Mouse (Mus musculus) lung, postnatal 14 days (tissue): ENCODE measurements around the gene Snx27.

Experiments
- DNase-seq: peaks from one replicate; pipeline ENCODE4 v3.0.0; 2021

Snx27 gene

DNA sequence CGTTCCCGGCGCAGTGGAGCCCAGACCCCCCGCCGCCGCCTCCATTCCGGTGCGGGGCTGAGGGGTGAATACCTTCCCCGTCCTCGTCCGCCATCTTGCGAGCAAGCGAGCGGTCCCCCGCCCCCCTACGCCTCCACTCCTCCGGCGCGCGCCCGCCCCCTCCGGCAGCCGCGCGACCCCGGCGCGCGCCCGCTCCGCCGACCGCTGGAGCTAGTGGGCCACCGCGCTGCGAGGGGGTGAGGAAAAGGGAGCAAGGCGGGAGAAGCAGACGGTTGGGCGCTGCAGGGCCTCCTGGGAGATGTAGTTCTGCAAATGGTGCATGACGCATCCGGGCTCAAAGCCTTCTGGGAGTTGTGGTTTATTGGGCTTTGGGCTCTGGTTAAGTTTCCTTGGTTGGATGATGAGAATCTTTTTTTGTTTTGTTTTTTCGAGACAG lies at the start of gene Snx27:
Snx27 (minus strand) TSS at position 261 of the 436 bp plus-strand sequence.
- peak; percentile 87 for DNase-seq

DNA sequence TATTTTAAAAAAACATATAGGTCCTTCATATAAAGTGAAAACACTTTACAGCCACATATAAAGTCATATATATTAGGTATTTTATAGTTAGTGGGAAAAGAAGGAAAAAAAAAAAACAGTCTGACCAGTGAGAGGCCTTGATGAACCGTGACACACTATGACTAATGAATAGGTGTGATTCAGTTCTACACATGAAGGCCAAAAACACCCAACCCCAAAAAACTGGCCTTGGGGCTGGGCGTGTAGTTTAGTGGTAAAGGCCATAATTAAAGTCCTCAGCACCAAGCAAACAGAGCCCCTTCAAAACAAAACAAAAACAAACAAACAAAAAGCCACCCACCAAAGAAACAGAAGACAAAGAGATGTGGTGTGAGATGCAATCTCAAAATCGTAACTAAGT lies 47.4 kb upstream of the Snx27 start:
- no peak for DNase-seq

DNA sequence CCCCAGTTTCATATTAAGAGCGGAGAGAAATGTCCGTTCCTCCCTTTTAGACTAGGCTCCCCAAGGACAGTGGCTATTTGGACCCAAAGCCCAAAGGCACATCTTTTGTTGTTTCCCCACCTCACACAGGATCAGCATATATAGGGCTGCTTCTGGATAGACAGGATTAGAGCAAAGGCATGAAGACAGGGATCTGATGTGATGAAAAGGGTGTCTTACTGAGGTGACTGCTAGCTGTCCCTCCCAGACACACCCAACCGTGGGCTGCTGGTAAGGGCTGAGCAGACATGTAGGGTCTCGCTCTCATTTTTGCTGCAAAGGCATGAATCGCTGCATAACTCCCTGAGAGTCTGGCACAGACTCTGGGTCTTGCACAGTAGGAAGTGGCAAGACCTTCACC lies 46.2 kb upstream of the Snx27 start:
- no peak for DNase-seq

DNA sequence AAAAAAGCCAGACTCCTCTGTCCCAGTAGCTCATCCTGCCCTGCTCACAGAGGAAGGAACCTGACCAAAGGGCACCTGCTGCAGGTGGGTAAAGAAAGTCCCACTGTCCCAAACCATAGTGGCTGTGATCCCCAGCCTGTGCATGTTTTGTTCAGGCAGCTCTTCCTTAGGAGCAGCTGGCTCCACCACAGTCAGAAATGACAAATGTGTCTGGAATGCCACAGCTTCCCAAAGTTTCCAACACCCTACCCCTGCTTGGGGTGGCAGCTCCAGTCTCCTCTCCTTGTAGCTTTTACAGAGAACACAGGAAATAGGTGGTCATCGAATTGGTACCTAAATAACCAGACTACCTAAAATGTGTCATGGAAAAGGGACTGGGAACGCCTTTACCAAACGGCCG lies 41.8 kb upstream of the Snx27 start:
- DNase-seq, result no peak

DNA sequence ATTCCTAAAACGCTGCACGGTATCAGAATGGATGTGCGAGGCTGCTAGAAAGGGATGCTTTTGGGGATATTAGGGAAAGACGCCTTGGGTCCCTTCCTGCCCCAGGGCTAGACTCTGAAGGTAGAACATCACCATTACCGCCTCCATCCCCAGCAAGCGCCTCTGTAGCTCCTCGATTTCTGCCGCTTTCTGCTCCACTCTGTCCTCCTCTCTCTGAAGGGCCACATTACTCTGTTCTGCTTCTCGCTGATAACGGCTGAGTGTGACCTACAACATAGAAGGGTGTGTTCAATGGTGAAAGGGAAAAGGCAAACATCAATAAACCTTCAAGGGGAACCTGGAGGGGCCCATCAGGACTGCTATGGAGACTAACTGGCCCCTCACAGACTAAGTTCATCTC lies 40.0 kb upstream of the Snx27 start:
- no peak for DNase-seq

DNA sequence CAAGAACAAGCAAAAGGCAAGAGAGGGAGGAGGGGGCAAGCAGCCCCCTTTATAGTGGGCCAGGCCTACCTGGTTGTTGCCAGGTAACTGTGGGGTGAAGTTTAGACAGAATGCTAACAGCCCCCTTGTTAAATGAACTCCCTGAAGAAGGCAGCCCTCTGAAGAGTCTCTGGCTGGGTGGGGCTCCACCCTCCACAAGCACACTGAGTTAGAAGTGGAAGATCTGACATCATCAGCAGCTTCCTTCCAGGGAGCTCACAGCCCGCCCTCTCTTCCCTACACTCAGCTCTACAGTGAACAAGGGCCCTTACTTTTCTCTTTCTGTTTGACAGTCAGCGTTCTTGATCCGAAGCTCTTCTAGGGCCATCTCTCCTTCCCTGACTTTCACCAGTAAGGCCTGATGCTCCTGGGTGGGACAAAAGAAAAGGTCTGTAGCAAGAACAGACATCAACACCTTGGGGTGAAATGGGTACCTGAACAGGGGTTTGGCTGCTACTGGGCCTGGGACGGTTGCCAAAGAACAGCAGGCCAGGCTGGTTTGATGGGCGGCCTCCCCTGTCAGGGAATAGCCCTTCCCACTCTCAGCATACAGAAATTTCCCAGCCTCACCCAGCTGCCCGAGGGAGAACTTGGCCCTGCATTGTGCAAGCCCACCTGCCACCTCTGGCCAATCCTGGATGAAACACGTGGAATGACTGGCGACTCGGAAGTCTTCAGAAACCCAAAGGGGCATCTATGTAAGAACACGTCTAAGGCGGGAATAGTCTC lies 39.4 kb upstream of the Snx27 start:
- DNase-seq, result peak; percentile 40

DNA sequence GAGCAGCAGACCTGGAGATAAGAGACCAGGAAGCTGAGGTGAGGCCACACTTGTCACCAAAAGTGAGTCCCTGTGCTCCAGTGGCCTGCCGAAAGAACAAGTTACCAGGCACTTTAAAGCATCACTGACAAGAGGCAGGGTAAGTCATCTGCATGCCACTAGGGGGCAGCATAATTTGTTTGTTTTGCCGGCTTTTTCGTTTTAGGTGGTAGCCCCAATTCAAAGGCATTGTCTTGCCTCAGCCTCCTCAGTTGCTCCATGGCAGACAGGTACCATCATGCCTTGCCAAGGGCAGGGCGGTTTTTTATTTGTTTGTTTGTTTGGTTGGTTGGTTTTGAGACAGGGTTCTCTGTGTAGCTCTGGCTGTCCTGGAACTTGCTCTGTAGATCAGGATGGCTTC lies 34.2 kb upstream of the Snx27 start:
- peak; percentile 50 for DNase-seq

DNA sequence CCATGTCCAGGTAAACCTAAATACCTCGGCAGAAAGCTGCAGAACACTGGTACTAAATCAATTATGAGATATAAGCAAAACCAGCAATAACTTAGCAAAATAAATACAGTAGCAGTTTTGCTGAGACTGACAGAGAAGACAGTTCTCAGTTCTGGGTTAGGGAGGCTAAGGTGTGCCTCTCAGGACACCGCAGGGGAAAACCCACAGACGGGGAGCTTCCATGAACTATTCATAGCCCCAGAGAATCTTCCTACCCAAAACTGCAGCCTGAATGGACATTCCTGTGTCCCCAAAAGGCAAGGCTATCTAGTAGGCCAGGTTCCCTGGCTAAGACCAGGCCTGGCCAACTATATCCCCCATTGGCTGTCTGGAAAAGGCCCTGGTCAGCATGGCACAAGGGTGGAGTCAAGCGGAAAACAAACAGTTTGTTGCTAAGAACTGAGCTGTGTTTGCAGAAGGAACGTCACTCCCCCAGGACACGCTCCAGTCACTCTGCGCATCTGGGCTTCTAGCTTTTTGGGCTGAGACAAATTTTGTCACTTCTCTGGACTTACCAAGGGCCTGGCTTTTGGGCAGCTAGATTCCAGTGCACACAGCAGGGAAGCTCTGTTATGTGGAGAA lies 30.9 kb upstream of the Snx27 start:
- DNase-seq, result no peak

DNA sequence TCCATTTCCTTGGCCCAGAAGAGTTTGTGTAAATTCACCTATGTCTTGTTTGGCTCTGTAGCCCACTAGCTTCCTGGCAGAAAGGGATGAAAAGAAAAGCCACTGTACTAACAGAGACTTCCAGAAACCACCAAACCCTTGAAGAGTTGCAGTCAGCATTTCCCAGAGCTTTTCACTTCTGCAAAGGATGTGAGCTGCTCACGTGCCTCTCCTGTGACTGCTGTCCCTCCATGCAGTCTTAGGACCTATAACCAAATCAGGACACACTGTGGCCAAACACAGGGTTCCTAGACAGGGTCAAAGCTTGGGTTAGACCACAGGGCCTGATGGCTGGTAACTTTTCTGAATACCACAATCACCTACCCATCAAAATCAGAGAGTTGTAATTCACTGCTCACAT lies 29.8 kb upstream of the Snx27 start:
- no peak for DNase-seq

DNA sequence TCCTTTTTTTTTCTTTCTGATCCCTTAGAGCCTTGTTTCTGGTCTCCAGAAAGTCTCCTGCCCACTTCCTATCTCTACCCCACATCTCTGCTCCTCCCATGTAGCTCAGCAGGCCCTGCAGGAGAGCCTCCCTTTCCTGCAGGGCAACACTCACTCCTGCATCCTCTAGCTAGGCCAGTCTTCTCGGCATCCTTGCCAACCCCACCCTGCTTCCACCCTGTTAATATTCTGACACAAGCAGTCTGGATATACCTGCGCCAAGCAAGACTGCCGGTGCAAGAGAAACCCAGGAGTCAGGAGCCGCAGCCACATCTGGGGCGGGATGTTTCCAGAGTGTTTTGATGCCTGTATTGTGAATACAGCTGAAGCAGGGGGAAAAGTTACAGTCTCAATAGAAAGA lies 29.3 kb upstream of the Snx27 start:
- DNase-seq, result no peak

DNA sequence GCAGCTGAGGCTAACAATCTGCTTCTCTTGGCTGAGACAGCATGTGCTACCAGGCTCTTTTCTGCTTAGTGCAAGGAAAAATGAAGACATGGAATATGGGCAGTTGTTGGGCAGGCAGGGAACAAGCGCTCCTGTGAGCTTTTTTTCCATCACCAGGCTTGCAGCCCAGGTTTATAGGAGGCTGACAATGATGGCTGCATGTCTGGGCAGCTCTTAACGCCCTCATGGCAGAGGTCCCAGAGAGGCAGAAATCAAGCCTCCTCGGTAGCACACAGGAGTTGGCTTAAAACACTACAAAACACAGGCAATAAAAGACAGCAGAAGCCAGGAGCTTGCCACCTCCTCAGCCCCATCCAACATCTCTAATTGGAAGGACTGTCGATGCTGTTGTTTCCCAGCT lies 28.8 kb upstream of the Snx27 start:
- no peak for DNase-seq

DNA sequence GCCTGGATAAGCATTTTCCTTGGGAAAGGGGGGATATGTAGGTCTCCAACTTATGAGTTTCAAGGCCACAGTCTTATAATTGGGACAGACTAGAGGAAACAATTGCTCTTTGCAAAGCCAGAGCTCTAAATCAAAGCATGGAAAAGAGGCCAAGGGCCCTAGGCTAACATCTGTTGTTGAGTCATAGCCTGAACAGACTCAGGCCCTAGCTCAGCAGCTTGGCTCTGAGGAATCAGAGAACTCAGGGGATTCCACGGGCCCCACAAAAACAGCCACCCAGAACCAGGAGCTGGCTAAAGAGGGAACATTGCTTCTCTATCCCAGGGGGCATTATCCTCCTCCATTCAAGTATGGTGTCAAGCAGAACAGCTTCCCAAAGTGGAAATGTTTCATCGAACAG lies 28.1 kb upstream of the Snx27 start:
- no peak for DNase-seq

DNA sequence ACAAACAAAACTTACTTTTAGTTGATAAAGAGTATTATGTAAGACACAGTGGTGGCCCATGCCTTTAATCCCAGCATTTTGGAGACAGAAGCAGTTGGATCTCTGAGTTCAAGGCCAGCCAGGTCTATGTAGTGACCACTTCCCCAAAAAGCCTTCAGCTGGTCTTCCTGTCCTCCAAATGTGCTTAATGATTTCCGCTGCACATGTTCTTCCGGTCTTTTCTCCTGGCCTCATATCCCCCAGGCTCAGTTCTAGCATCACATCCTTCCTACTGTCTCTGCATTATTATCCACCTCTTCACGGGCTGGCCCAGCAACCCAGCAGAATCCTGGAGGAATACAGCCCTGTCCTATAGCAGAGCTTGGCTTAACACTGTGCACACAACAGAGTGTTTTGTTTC lies 27.1 kb upstream of the Snx27 start:
- DNase-seq, result no peak

DNA sequence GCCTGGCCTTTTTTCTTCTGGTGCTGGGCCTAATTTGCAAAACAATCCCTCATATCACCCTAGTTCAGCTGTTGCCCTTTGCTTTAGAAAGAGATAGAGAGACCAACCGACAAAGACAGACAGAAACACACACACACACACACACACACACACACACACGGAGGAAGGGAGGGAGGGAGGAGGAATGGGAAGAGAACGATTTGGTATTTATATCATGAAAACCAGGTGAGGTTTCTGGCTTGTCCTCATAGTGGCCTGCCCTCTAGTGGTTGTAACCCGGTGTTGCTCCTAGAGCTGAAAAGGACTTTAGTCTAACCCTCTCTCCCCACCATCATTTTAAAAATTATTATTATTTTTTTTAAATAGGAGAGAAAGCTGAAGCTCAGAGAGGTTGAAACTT lies 19.4 kb upstream of the Snx27 start:
- DNase-seq, result peak; percentile 72

DNA sequence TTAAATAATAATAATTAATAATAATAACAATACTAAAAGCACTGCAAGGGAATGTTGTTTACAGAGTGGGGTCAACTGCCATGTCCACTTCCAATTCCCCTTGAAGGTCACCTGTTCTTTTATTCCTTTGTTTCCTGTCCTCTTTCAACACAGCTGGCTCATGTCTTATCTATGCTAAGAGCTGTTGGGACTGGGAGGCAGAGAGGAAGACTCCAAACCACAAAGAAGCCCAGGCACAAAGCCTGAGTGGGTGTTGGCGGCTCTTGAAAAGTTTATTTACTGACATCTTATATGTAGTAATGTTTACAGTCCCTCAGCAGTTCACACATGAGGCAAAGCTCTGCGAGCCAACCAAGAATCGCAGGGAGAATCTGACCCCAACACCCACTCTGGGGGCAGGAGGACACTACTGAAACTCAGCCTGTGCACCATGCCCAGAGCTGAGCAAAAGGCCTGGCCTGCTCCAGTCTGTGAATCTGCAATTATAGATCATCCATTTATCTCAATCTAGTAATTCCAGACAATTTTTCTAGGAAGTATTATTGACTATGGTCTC lies 14.8 kb upstream of the Snx27 start:
- no peak for DNase-seq

DNA sequence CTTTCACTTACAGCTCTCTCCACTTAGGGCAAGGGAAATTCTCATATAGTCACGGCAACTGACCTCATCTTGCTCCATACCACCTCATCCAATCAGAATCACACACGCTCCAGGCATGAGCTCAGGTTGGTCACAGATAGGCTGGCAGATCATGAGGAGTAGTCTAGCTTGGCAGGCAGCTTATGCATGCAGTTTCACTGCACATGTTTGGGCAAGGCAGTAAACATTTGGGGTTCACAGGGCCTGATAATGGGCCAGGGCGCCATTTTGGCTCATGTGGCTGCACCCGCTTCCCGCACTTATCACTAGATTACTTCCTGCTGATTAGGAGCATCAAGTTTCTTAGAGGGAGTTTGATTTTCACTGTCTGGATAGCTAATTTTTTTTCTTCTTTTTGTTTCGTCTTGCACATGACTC lies 13.4 kb upstream of the Snx27 start:
- DNase-seq, result no peak

DNA sequence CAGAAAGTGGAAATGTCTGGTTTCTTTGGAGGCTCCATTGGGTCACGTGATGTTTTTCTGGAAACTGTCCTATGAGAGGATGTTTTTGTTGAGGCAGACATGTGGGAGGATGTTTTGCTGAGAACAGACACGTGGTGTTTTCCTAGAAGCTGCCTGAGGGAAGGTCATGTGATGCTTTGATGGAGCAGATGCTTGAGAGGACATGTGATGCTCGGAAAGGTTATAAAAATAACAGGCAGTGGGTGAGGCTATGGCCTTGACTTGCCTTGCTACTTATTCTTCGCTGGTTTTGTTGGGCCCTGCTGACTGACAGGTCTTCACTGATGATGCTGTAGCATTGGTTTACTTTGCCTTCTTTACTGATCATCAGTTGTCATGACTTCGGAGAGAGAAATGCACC lies 8.6 kb upstream of the Snx27 start:
- DNase-seq, result no peak

DNA sequence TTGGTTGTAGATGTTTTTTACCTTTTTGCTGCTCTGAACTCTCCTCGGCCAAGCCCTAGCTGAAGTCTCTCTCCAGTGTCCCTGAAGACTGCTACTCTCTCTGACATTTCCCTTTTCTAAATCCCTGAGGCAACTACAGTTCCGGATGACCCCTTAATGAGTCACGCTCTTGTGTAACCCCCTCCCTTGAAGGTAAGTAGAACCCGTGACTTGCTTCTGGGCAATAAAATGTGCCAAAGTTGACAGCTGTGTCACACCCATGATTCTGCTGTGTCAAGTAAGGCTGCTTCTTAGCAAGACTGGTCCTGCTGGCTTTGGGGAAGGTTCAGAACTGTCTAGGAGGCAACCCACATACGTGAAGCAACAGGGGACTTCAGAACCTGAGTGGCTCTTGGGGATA lies 5.4 kb upstream of the Snx27 start:
- DNase-seq, result no peak

DNA sequence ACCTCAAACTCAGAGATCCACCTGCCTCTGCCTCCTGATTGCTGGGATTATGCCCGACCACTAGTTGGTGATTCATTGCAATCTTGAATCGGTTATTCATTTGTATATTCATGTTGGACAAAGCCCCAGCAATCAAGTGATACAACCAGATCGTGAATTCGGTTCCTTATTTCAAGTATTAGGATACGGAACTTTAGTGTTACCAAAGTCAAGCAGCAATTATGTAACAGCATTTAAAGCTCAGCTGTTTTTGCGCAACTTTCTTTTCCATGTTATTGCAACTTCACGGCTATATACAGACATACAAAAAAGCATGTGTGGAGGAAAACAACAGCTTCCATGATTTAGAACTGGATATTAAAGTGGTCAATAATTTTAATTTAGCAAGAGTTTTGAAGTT lies 428 bp upstream of the Snx27 start:
- no peak for DNase-seq

DNA sequence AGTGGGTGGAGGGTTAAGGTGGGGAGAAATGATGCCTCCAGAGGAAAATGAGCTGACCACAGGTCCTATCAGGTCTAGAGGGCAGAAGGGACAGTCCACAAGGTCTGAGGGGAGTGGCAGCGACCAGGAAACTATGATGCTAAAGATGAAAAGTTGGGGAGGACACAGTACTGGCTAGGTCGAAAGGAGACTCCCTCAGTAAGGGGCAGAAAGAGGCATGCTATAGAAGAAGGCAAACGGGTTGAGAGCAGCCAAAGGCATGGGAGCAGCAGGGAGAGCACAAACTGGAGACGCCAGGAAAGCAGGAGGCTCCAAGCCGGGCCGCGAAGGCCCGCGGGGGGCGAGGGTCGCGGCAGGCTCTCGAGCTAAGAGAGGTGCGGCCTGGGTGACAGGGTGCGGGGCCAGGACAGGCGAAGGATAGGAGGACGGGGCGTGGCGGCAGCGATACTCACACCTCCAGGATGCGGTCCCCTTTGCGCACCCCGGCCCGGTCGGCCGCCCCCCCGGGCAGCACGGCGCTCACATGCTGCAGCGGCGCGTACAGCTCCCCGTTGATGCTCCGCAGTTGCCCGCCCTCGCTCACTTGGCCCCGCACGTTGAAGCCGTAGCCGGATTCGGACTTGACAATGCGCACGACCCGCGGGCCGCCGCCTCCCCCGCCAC lies 592 bp downstream of the Snx27 start:
- no peak for DNase-seq

DNA sequence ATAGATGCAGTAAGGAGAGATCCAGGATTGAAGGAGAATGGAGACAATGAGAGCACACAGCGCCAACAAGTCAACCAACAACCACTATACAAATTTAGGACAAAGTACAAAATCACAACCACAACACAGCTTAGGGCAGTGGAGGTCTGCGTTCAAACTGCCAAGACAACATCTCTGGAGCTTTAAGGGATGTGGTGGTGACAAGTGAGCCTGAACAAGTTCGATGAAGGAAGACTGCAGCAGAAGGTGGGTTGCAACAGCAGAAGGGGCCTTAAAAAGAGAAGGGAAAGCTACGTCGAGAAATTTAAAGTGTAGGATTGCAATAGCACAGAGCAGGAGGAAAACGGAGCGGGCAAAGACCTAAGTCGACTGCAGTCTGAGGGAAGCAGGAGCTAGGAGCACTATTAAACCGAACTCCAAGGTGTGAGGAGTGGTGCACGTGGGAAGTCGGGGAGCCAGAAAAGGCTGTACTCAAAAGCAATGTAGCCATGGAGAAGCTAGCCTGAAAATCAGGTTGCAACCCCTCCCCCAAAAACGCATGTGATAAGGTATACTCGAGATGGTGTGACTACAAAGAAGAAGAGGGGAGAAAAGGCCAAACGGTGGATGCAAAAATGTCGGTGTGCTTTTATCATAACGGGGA lies 1.3 kb downstream of the Snx27 start:
- DNase-seq, result no peak

DNA sequence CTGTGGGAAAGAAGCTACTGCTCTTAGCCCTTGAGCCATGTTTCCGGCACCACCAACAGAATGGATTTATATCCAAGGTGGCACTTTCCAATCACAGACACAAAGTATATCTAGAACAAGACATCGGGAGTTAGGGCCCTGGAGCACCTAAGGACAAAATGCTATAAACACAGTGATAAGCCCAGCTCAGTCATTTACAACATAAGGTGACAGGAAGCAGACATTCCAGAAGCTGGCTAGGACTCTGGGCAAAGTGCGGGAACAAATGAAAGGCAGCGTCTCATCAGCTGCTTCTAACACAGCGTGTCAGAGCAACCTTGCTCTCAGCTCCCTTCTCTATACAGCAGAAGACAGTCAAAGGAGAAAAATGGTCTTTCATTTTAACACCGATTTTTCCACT lies 8.0 kb downstream of the Snx27 start:
- no peak for DNase-seq

DNA sequence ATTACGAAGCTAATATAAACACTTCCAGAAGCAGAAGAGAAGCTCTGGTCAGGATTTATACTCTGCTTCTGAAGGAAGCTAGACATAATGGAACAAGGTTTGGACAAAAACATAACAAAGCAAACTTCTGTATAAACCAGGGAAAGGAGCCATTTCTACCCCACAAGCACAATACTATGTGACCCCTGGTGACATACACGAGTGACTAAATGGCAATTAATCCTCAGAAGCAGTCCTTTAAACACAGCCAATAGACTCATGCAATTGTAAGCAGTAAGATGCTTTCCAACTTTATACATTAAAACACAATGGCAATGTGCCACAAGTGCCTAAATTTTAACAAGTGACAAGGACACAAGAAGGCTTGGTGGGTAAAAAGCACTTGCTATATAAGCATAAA lies 15.3 kb downstream of the Snx27 start:
- DNase-seq, result no peak

DNA sequence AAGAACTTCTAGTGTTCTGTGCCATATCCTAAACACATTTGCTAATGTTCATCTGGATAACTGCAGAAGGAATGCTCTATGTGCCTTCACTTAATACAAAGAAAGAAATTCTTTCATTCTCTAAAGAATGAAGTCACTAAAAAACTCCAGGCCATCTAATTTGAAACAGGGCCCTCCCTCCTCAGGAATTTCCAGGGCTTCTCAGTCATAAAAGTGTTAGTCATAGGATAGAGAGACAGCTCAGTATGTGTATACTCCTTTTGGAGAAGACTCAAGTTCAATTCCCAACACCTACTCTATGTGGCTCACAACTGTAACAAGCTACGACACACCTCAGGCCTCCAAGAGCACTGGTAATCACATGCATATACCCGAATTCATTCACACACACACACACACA lies 17.0 kb downstream of the Snx27 start:
- DNase-seq, result no peak
